Mouse (Mus musculus) spleen, postnatal 0 days (tissue): ENCODE results near the gene Olfr904. TPM values are rescaled to one million over a fixed set of nuclear protein-coding genes. Genes with fewer than 3 reads are reported as not detected.

ENCODE experiments used
- polyA plus RNA-seq: library from polyadenylated mRNA; unstranded; fragments of >200 nt; fragmentation: Nextera tagmentation; extraction: Ambion mirVana; gene quantifications from 2 replicates; pipeline ENCODE4 v1.2.1, GENCODE M21; 2015

Olfr904 gene
- not detected in 2 replicates for polyA plus RNA-seq

GRCm38 (mm10) chr9:38462844-38463243 is at the start of gene Olfr904:
Gene Olfr904 (plus strand): TSS chr9:38463144.

DNA sequence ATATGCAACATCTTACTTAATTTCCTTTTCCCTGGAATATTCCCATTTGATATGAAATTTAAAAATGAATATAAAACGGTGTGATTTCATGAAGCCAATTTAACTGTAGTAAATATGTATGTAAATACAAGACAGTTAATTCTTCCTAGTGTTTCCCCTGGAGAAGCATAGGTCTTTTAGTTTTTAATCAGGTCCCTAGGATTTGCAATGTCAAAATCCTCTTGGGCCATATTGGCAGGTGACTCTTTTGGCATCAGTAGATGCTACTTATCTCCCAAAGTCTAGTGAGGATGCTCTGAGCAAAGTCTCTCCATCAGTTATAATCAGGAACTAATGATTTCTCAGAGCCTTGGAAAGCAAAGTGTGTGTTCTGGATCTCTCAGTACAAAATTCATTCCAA is 33.8 kb upstream of the Olfr904 start, which contains the start of gene Olfr901:
Gene Olfr901, plus strand, starts transcription at position 301 of the 400 bp plus-strand sequence.

DNA sequence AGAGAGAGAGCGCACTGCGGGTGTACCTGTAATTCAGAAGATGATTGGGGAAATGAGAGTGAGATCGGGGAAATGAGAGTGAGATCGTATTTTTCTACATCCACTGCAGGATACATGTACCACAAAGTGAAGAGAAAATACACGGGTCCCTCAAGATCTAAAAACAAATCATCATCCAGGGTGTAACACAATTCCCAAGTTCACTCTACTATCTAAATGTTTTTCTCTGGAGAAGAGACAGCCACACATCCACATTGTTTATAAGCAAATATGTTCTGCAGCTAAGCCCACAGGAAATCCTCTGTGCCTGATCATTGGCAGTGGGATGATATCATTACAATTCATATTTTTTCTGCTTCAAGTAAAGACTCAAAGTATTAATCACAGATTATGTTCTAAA is 15.6 kb upstream of the Olfr904 start, which contains the start of gene Olfr902:
Gene Olfr902, plus strand, starts transcription at position 301 of the 400 bp plus-strand sequence.

DNA sequence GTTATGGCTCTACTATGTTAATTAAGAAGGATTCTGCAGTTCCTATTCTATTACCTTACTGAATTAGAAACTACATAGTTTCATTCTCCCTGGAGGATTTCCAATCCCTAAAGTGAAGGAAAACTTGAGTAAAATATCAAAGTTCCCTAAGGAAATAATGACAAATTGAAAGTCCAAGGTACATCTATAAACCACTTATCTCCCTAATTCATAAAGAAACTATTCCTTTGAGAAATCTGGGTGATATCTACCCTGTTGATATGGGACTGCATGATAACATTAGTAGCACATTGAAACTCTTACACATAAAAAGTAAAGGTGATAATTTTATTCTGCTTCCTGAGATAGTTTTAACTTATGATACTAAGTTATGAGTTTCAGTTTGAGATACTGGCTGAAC is 7.9 kb downstream of the Olfr904 start, which contains the start of gene Olfr905:
Gene Olfr905, plus strand, starts transcription at position 301 of the 400 bp plus-strand sequence.

DNA sequence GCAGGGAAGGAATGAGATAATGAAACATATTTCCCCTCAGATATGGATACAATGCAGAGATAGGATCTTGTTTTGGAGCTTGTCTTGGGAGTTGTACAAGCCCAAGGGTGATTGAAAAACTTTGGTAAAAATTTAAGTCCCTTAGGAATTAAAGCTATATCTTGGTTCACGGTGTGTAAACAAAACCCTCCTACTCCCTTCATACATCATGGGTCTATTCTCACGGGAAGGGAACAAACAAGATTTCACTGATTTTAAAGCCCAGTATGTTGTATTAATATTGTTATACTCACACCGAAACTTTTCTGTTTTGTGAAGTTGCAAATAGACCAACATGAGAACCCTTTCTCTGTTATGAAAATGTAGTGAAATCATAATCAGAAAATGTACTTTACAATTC is 23.8 kb downstream of the Olfr904 start, which contains the start of gene Olfr906:
Gene Olfr906, plus strand, starts transcription at position 301 of the 400 bp plus-strand sequence.

GRCm38 (mm10) chr9:38495501-38495900 is 32.6 kb downstream of the Olfr904 start, which contains the start of gene Olfr907:
Gene Olfr907 (plus strand): TSS chr9:38495801.

Other genes starting within 250 kb of the Olfr904 start
- not detected in 2 replicates for gene Olfr894, start 245.1 kb upstream of the Olfr904 start, polyA plus RNA-seq
- not detected in 2 replicates for gene Olfr143, start 210.4 kb upstream of the Olfr904 start, polyA plus RNA-seq
- gene Olfr895, start 195.3 kb upstream of the Olfr904 start, polyA plus RNA-seq: not detected in 2 replicates
- gene Olfr896-ps1, start 172.0 kb upstream of the Olfr904 start, polyA plus RNA-seq: not detected in 2 replicates
- not detected in 2 replicates for gene Olfr25, start 134.1 kb upstream of the Olfr904 start, polyA plus RNA-seq
- gene Olfr898, start 114.7 kb upstream of the Olfr904 start, polyA plus RNA-seq: not detected in 2 replicates
- gene Olfr250, start 96.2 kb upstream of the Olfr904 start, polyA plus RNA-seq: not detected in 2 replicates
- not detected in 2 replicates for gene Olfr251, start 86.1 kb upstream of the Olfr904 start, polyA plus RNA-seq
- not detected in 2 replicates for gene Olfr147, start 61.4 kb upstream of the Olfr904 start, polyA plus RNA-seq
- not detected in 2 replicates for gene Olfr901, start 33.7 kb upstream of the Olfr904 start, polyA plus RNA-seq
- gene Olfr902, start 15.5 kb upstream of the Olfr904 start, polyA plus RNA-seq: not detected in 2 replicates
- gene Olfr905, start 8.0 kb downstream of the Olfr904 start, polyA plus RNA-seq: not detected in 2 replicates
- gene Olfr906, start 23.9 kb downstream of the Olfr904 start, polyA plus RNA-seq: not detected in 2 replicates
- not detected in 2 replicates for gene Olfr907, start 32.7 kb downstream of the Olfr904 start, polyA plus RNA-seq
- not detected in 2 replicates for gene Olfr911-ps1, start 58.4 kb downstream of the Olfr904 start, polyA plus RNA-seq
- gene Olfr910, start 74.7 kb downstream of the Olfr904 start, polyA plus RNA-seq: not detected in 2 replicates
- gene Olfr912, start 117.0 kb downstream of the Olfr904 start, polyA plus RNA-seq: not detected in 2 replicates
- gene Olfr913, start 129.6 kb downstream of the Olfr904 start, polyA plus RNA-seq: not detected in 2 replicates
- gene Olfr914, start 142.0 kb downstream of the Olfr904 start, polyA plus RNA-seq: not detected in 2 replicates
- gene Olfr916, start 196.7 kb downstream of the Olfr904 start, polyA plus RNA-seq: not detected in 2 replicates
- gene Olfr917, start 202.7 kb downstream of the Olfr904 start, polyA plus RNA-seq: not detected in 2 replicates
- gene Olfr918, start 211.5 kb downstream of the Olfr904 start, polyA plus RNA-seq: not detected in 2 replicates
- gene Olfr919, start 240.5 kb downstream of the Olfr904 start, polyA plus RNA-seq: not detected in 2 replicates